Mouse (Mus musculus) myocyte (in vitro differentiated cells): ENCODE data around the gene Hmox1. TPM values are rescaled to one million over a fixed set of nuclear protein-coding genes. Genes with fewer than 3 reads are reported as not detected.

Source experiments
- H3K27me3 ChIP-seq: one replicate; pipeline ENCODE4 v1.6.1; 2011; ENCODE audit not compliant: control insufficient read depth, insufficient read depth, insufficient read length
- H3K36me3 ChIP-seq: one replicate; pipeline ENCODE4 v1.6.1; 2011; ENCODE audit not compliant: control insufficient read depth, insufficient read depth
- H3K4me2 ChIP-seq: one replicate; pipeline ENCODE4 v1.6.1; 2011; ENCODE audit warnings: low read depth, control low read depth
- H3K4me3 ChIP-seq: one replicate; pipeline ENCODE4 v1.5.1; 2011; ENCODE audit warnings: mild to moderate bottlenecking, control low read depth, moderate library complexity
- H3K79me2 ChIP-seq: one replicate; pipeline ENCODE4 v1.6.1; 2011; ENCODE audit not compliant: control insufficient read depth, insufficient read depth
- H3ac ChIP-seq: one replicate; pipeline ENCODE4 v1.6.1; 2011; ENCODE audit not compliant: control insufficient read depth, insufficient read length
- CEBPB ChIP-seq: IDR thresholded peaks from 2 replicates; pipeline ENCODE4 v1.6.1; 2011; ENCODE audit warnings: mild to moderate bottlenecking, moderate library complexity; ENCODE audit not compliant: poor library complexity, insufficient read depth, severe bottlenecking
- E2F4 ChIP-seq: IDR thresholded peaks from one replicate; pipeline ENCODE4 v1.6.1; 2011; ENCODE audit warnings: mild to moderate bottlenecking, control low read depth, moderate library complexity; ENCODE audit not compliant: insufficient read depth
- MAX ChIP-seq: IDR thresholded peaks from one replicate; pipeline ENCODE4 v1.6.1; 2011; ENCODE audit warnings: low read depth, mild to moderate bottlenecking, control low read depth
- MYOD1 ChIP-seq, 3 experiments: IDR thresholded peaks; one replicate each; pipeline ENCODE4 v1.6.1; 2011; ENCODE audit warnings: control low read depth in 2 of 3, low read depth in 2 of 3, mild to moderate bottlenecking in 2 of 3, moderate library complexity in 1 of 3; ENCODE audit not compliant: insufficient read length in 2 of 3, control insufficient read depth in 1 of 3
- MYOG ChIP-seq, 3 experiments: IDR thresholded peaks; one replicate each; pipeline ENCODE4 v1.6.1; 2011; ENCODE audit warnings: control low read depth in 2 of 3, low read depth in 2 of 3, mild to moderate bottlenecking in 2 of 3; ENCODE audit not compliant: insufficient read length in 2 of 3, control insufficient read depth in 1 of 3, insufficient read depth in 1 of 3
- POLR2A ChIP-seq: IDR thresholded peaks from one replicate; pipeline ENCODE4 v1.6.1; 2011; ENCODE audit warnings: low read depth, mild to moderate bottlenecking, control low read depth, moderate library complexity; ENCODE audit not compliant: insufficient read length
- POLR2AphosphoS2 ChIP-seq: IDR thresholded peaks from one replicate; pipeline ENCODE4 v1.6.1; 2011; ENCODE audit warnings: low read depth, control low read depth; ENCODE audit not compliant: insufficient read length
- REST ChIP-seq: IDR thresholded peaks from one replicate; pipeline ENCODE4 v1.6.1; 2011; ENCODE audit warnings: mild to moderate bottlenecking, control low read depth, moderate library complexity; ENCODE audit not compliant: insufficient read depth, insufficient read length
- SRF ChIP-seq: IDR thresholded peaks from one replicate; pipeline ENCODE4 v1.6.1; 2011; ENCODE audit warnings: low read depth; ENCODE audit not compliant: control insufficient read depth, insufficient read length
- TCF12 ChIP-seq: IDR thresholded peaks from one replicate; pipeline ENCODE4 v1.6.1; 2011; ENCODE audit warnings: mild to moderate bottlenecking, control low read depth; ENCODE audit not compliant: poor library complexity, insufficient read depth, severe bottlenecking
- TCF3 ChIP-seq: IDR thresholded peaks from one replicate; pipeline ENCODE4 v1.6.1; 2011; ENCODE audit warnings: low read depth, control low read depth; ENCODE audit not compliant: insufficient read length
- USF1 ChIP-seq: IDR thresholded peaks from one replicate; pipeline ENCODE4 v1.6.1; 2011; ENCODE audit warnings: low read depth, mild to moderate bottlenecking, control low read depth, moderate library complexity
- polyA plus RNA-seq: library from polyadenylated mRNA; unstranded; fragments of >200 nt; fragmentation: generic; extraction: Trizol; gene quantifications from one replicate; pipeline ENCODE4 v1.2.1, GENCODE M21; 2012; ENCODE audit warnings: missing spikeins

The Hmox1 gene
- polyA plus RNA-seq, 1 experiment, result 89.7 TPM

DNA sequence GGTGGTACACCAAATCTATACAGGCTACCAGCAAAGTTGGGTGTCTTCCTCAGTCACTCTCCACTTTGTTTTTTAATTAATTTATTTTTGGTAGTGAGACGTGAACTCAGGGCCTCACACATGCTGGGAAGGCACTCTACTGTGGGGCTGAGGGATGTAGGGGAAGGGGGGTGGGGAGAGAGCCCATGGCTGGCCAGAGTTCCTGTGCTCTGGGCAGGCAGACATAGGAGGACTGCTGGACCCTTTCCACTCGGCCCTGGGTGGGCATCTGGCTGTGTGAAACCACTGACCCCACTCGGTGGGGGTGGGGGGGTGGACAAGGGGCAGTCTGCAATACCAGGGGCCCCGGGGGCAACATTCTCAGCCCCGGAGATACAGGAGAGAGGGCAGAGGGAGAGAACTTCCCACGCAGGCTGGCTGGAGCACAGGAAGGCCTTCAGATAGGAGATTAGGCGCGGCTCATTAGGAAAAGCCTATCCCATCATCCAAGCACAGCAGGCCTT is 10.0 kb downstream of the Hmox1 start:
- no peak overlapping the region for H3ac ChIP-seq
- TF ChIP-seq TCF12 (no peak), MAX (no peak), REST (no peak), TCF3 (no peak), SRF (no peak), MYOD1 (IDR thresholded peaks at IDR 0.05; ENCODE audit: control insufficient read depth in 1 of 3, insufficient read length in 2 of 3, low read depth in 2 of 3) (no peak), USF1 (no peak), MYOG (IDR thresholded peaks at IDR 0.05; ENCODE audit: control insufficient read depth in 1 of 3, insufficient read depth in 1 of 3, insufficient read length in 2 of 3, low read depth in 2 of 3) (no peak), E2F4 (no peak)
- H3K4me3 ChIP-seq, result no peak overlapping the region

DNA sequence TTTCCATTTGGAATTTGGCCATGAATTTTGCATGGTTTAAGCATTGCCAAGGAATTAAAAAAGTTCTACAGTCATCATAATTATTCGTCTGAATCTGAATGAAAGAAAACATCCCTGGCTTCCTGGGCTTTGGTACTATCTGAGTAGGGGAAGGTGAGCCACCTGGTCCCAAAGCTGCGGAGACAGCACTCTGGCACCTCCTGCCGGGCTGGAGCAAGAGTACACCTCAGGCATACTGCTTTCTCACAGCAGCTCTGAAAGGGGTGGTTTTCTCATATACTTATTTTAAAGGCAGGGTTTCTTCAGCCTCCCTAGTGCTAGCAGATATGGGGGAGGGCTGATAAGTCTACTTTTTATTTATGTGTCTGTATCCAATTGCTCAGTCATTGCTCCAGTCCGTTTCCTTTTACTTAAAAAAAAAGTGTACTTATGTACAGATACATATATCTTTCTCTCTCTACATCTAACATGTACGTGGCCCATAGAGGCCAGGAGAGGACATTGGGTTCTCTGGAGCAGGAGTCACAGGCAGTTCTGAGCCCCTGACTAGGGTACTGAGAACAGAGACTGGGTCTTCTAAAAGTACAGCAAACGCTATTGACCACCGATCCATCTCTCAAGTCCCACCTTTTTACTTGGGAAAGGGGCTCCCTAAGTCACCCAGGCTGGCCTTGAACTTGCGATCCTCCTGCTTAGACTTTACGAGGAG is 15.3 kb downstream of the Hmox1 start:
- H3K79me2 ChIP-seq, result peaks cover 12% of the 10 kb centered on the region
- peak overlapping the region; percentile 87 for H3K4me2 ChIP-seq
- no peaks in the 10 kb centered on the region for H3K27me3 ChIP-seq
- peaks cover 6% of the 10 kb centered on the region for H3K36me3 ChIP-seq
- H3ac ChIP-seq, result no peak overlapping the region
- peak overlapping the region; percentile 66 for H3K4me3 ChIP-seq
- TF ChIP-seq E2F4 (no peak), MYOD1 (IDR thresholded peaks at IDR 0.05; ENCODE audit: control insufficient read depth in 1 of 3, insufficient read length in 2 of 3, low read depth in 2 of 3) (peak in 1 of 3 experiments; percentile 29)

More for the DNA sequence above, 10.0 kb downstream of the Hmox1 start:
- no peaks in the 10 kb centered on the region for H3K79me2 ChIP-seq
- H3K36me3 ChIP-seq, result peaks cover 32% of the 10 kb centered on the region
- no peaks in the 10 kb centered on the region for H3K27me3 ChIP-seq
- no peak overlapping the region for H3K4me2 ChIP-seq

DNA sequence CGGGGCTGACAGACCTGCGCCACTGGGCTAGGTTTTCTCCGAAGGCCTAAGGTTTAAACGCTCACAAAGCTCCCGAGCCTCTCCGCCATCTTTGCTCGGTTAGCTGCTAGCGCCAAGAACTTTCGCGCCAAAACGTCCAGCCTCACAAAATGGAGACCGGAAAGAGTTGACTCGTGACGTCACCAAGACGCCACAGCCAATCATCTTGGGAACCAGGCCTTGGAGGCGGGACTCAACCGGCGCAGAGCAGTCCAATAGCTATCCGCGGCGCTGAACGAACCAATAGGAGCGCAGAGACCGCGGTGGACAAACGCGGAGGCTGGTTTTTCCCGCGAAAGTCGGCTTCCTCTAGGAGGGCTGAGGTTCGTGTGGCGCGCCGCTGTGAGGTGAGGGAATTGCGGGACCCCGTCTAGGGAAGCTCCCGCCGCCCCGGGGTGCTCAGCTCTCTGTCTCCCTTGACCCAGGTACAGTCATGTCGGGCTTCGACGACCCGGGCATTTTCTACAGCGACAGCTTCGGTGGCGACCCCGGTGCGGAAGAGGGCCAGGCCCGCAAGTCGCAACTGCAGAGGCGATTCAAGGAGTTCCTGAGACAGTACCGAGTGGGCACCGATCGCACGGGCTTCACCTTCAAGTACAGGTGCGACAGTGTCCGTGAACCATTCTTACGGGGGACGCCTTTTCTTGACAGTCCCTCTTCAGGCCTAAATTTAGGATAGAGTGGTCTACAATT is 16.0 kb downstream of the Hmox1 start, which contains the start of gene Mcm5:
Gene Mcm5, plus strand, starts transcription at position 334 of the 732 bp plus-strand sequence.
- peak within 1 kb of the TSS; percentile 87 for H3K4me2 ChIP-seq
- no peaks in the 10 kb centered on the region for H3K27me3 ChIP-seq
- no peak within 1 kb of the TSS for H3ac ChIP-seq
- TF ChIP-seq USF1 (no peak), E2F4 (peak; percentile 89), POLR2A (peak; percentile 38)
- peaks cover 7% of the 10 kb centered on the region for H3K36me3 ChIP-seq
- H3K79me2 ChIP-seq, result peaks cover 12% of the 10 kb centered on the region
- peak within 1 kb of the TSS; percentile 66 for H3K4me3 ChIP-seq

DNA sequence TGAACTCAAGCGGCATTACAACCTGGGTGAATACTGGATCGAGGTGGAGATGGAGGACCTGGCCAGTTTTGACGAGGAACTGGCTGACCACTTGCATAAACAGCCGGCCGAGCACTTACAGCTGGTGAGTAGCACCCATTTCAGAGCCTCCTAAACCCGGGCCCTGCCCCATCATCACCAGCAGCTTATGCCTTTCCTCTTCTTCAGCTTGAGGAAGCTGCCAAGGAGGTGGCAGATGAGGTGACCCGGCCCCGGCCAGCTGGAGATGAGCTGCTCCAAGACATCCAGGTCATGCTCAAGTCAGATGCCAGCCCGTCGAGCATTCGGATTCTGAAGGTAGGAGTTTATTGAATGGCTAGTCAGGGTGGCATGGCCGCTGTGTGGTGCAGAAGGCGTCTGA is 16.7 kb downstream of the Hmox1 start:
- peak overlapping the region; percentile 66 for H3K4me3 ChIP-seq
- H3K79me2 ChIP-seq, result peaks cover 12% of the 10 kb centered on the region
- TF ChIP-seq E2F4 (no peak), MYOD1 (IDR thresholded peaks at IDR 0.05; ENCODE audit: control insufficient read depth in 1 of 3, insufficient read length in 2 of 3, low read depth in 2 of 3) (no peak), REST (no peak), POLR2AphosphoS2 (no peak), USF1 (no peak), CEBPB (no peak), TCF12 (no peak), MAX (no peak), SRF (no peak), TCF3 (no peak), POLR2A (no peak), MYOG (IDR thresholded peaks at IDR 0.05; ENCODE audit: control insufficient read depth in 1 of 3, insufficient read depth in 1 of 3, insufficient read length in 2 of 3, low read depth in 2 of 3) (no peak)
- H3K36me3 ChIP-seq, result peaks cover 7% of the 10 kb centered on the region
- H3K27me3 ChIP-seq, result no peaks in the 10 kb centered on the region
- H3K4me2 ChIP-seq, result peak overlapping the region; percentile 85
- H3ac ChIP-seq, result no peak overlapping the region

DNA sequence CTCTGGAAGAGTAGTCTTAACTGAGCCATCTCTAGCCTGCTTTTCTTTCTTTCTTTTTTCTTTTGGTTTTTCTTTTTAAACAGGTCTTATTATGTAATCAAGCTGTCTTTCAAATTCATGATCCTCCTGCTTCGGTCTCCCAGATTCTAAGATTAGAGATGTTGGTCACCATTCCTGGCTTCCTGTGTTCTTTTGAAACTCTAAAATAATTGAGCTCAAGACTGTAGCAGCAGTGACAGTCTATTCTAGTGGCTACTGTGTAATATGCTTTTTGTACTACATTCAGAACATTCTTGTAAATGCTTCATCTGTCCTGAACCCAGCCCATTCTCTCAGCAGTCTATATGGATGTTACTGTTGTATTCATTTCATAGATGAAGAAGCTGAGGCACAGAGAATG is 25.1 kb downstream of the Hmox1 start:
- Histone ChIP-seq H3K79me2 (no peaks in the 10 kb centered on the region), H3K4me2 (no peak overlapping the region), H3K36me3 (peaks cover 20% of the 10 kb centered on the region), H3ac (no peak overlapping the region), H3K4me3 (no peak overlapping the region), H3K27me3 (no peaks in the 10 kb centered on the region)
- TF ChIP-seq CEBPB, result no peak
- no peak for TF ChIP-seq MYOD1 (IDR thresholded peaks at IDR 0.05; ENCODE audit: control insufficient read depth in 1 of 3, insufficient read length in 2 of 3, low read depth in 2 of 3)
- TF ChIP-seq POLR2AphosphoS2, result no peak
- no peak for TF ChIP-seq SRF
- TF ChIP-seq USF1, result no peak
- no peak for TF ChIP-seq TCF12
- TF ChIP-seq MAX, result no peak
- TF ChIP-seq MYOG (IDR thresholded peaks at IDR 0.05; ENCODE audit: control insufficient read depth in 1 of 3, insufficient read depth in 1 of 3, insufficient read length in 2 of 3, low read depth in 2 of 3), result no peak
- no peak for TF ChIP-seq POLR2A
- TF ChIP-seq TCF3, result no peak
- TF ChIP-seq E2F4, result no peak
- TF ChIP-seq REST, result no peak
